Mouse (Mus musculus): ENCODE results near the gene Cdyl2. TPM values are rescaled to one million over a fixed set of nuclear protein-coding genes. Genes with fewer than 3 reads are reported as not detected.

The Cdyl2 gene
- total and polyA plus RNA-seq, 3 experiments = not detected

- no peak for DNase-seq (ENCODE audit: low spot score)
- no peak overlapping the region for H3K4me3 ChIP-seq (ENCODE audit: low read depth, low read length)
- H3K27me3 ChIP-seq (ENCODE audit: insufficient read depth, low read length) = no peaks in the 10 kb centered on the region
- peaks cover 86% of the 10 kb centered on the region for H3K9me3 ChIP-seq (replicated peaks)
- no peak for ATAC-seq (ENCODE audit: extremely low read depth, insufficient number of reproducible peaks, low FRiP score, poor library complexity, severe bottlenecking)
- H3K36me3 ChIP-seq (replicated peaks) = no peaks in the 10 kb centered on the region
- TF ChIP-seq GATA2 (IDR thresholded peaks at IDR 0.05; ENCODE audit: borderline replicate concordance, low read depth, low read length) (no peak), CTCF (IDR thresholded peaks at IDR 0.05; ENCODE audit: low read depth, low read length) (no peak), POLR2AphosphoS5 (IDR thresholded peaks at IDR 0.05; ENCODE audit: insufficient replicate concordance, low read depth, low read length) (no peak), TAL1 (conservative IDR thresholded peaks at IDR 0.05; ENCODE audit: low read depth, low read length) (no peak), GATA1 (IDR thresholded peaks at IDR 0.05; ENCODE audit: borderline replicate concordance, low read length) (no peak)
- H3K4me1 ChIP-seq (ENCODE audit: insufficient read depth, low read depth, low read length) = no peaks in the 10 kb centered on the region
Observed at GRCm38 (mm10) chr8:116649975-116650725, 82.6 kb downstream of the Cdyl2 start.

GRCm38 (mm10) chr8:116645376-116645775, 87.4 kb downstream of the Cdyl2 start:
- ATAC-seq (ENCODE audit: extremely low read depth, insufficient number of reproducible peaks, low FRiP score, poor library complexity, severe bottlenecking) = no peak
- H3K27me3 ChIP-seq (ENCODE audit: insufficient read depth, low read length) = no peaks in the 10 kb centered on the region
- H3K4me3 ChIP-seq (ENCODE audit: low read depth, low read length) = no peak overlapping the region
- DNase-seq (ENCODE audit: low spot score) = no peak
- H3K9me3 ChIP-seq (replicated peaks) = peaks cover 92% of the 10 kb centered on the region
- H3K36me3 ChIP-seq (replicated peaks) = no peaks in the 10 kb centered on the region
- TF ChIP-seq TAL1 (conservative IDR thresholded peaks at IDR 0.05; ENCODE audit: low read depth, low read length) (no peak), POLR2AphosphoS5 (IDR thresholded peaks at IDR 0.05; ENCODE audit: insufficient replicate concordance, low read depth, low read length) (no peak)
- no peaks in the 10 kb centered on the region for H3K4me1 ChIP-seq (ENCODE audit: insufficient read depth, low read depth, low read length)

GRCm38 (mm10) chr8:116640925-116641324, 91.9 kb downstream of the Cdyl2 start:
- no peaks in the 10 kb centered on the region for H3K36me3 ChIP-seq (replicated peaks)
- TF ChIP-seq GATA1 (IDR thresholded peaks at IDR 0.05; ENCODE audit: borderline replicate concordance, low read length) = no peak
- no peak for TF ChIP-seq POLR2AphosphoS5 (IDR thresholded peaks at IDR 0.05; ENCODE audit: insufficient replicate concordance, low read depth, low read length)
- no peak for TF ChIP-seq GATA2 (IDR thresholded peaks at IDR 0.05; ENCODE audit: borderline replicate concordance, low read depth, low read length)
- no peak for TF ChIP-seq CTCF (IDR thresholded peaks at IDR 0.05; ENCODE audit: low read depth, low read length)
- TF ChIP-seq TAL1 (conservative IDR thresholded peaks at IDR 0.05; ENCODE audit: low read depth, low read length) = no peak
- H3K9me3 ChIP-seq (replicated peaks) = peaks cover 80% of the 10 kb centered on the region
- no peaks in the 10 kb centered on the region for H3K27me3 ChIP-seq (ENCODE audit: insufficient read depth, low read length)
- H3K4me3 ChIP-seq (ENCODE audit: low read depth, low read length) = no peak overlapping the region
- ATAC-seq (ENCODE audit: extremely low read depth, insufficient number of reproducible peaks, low FRiP score, poor library complexity, severe bottlenecking) (no peak), DNase-seq (ENCODE audit: low spot score) (no peak)
- no peaks in the 10 kb centered on the region for H3K4me1 ChIP-seq (ENCODE audit: insufficient read depth, low read depth, low read length)

GRCm38 (mm10) chr8:116637998-116638397, 94.8 kb downstream of the Cdyl2 start:
- Histone ChIP-seq H3K4me1 (ENCODE audit: insufficient read depth, low read depth, low read length) (no peaks in the 10 kb centered on the region), H3K9me3 (replicated peaks) (peaks cover 78% of the 10 kb centered on the region), H3K4me3 (ENCODE audit: low read depth, low read length) (no peak overlapping the region), H3K27me3 (ENCODE audit: insufficient read depth, low read length) (no peaks in the 10 kb centered on the region), H3K36me3 (replicated peaks) (no peaks in the 10 kb centered on the region)
- no peak for DNase-seq (ENCODE audit: low spot score)
- ATAC-seq (ENCODE audit: extremely low read depth, insufficient number of reproducible peaks, low FRiP score, poor library complexity, severe bottlenecking) = no peak
- no peak for TF ChIP-seq TAL1 (conservative IDR thresholded peaks at IDR 0.05; ENCODE audit: low read depth, low read length)
- TF ChIP-seq GATA2 (IDR thresholded peaks at IDR 0.05; ENCODE audit: borderline replicate concordance, low read depth, low read length) = no peak
- no peak for TF ChIP-seq POLR2AphosphoS5 (IDR thresholded peaks at IDR 0.05; ENCODE audit: insufficient replicate concordance, low read depth, low read length)
- TF ChIP-seq GATA1 (IDR thresholded peaks at IDR 0.05; ENCODE audit: borderline replicate concordance, low read length) = no peak
- no peak for TF ChIP-seq CTCF (IDR thresholded peaks at IDR 0.05; ENCODE audit: low read depth, low read length)

- no peak for DNase-seq (ENCODE audit: low spot score)
- Histone ChIP-seq H3K36me3 (replicated peaks) (no peaks in the 10 kb centered on the region), H3K9me3 (replicated peaks) (peaks cover 76% of the 10 kb centered on the region), H3K4me1 (ENCODE audit: insufficient read depth, low read depth, low read length) (no peaks in the 10 kb centered on the region), H3K27me3 (ENCODE audit: insufficient read depth, low read length) (no peaks in the 10 kb centered on the region), H3K4me3 (ENCODE audit: low read depth, low read length) (no peak overlapping the region)
- ATAC-seq (ENCODE audit: extremely low read depth, insufficient number of reproducible peaks, low FRiP score, poor library complexity, severe bottlenecking) = no peak
- TF ChIP-seq POLR2AphosphoS5 (IDR thresholded peaks at IDR 0.05; ENCODE audit: insufficient replicate concordance, low read depth, low read length) (no peak), GATA2 (IDR thresholded peaks at IDR 0.05; ENCODE audit: borderline replicate concordance, low read depth, low read length) (no peak), CTCF (IDR thresholded peaks at IDR 0.05; ENCODE audit: low read depth, low read length) (no peak), GATA1 (IDR thresholded peaks at IDR 0.05; ENCODE audit: borderline replicate concordance, low read length) (no peak), TAL1 (conservative IDR thresholded peaks at IDR 0.05; ENCODE audit: low read depth, low read length) (no peak)
Observed at GRCm38 (mm10) chr8:116637193-116637592, 95.6 kb downstream of the Cdyl2 start.

GRCm38 (mm10) chr8:116636396-116636795, 96.4 kb downstream of the Cdyl2 start:
- Histone ChIP-seq H3K4me1 (ENCODE audit: insufficient read depth, low read depth, low read length) (no peaks in the 10 kb centered on the region), H3K36me3 (replicated peaks) (no peaks in the 10 kb centered on the region), H3K27me3 (ENCODE audit: insufficient read depth, low read length) (no peaks in the 10 kb centered on the region), H3K4me3 (ENCODE audit: low read depth, low read length) (no peak overlapping the region), H3K9me3 (replicated peaks) (peaks cover 76% of the 10 kb centered on the region)
- ATAC-seq (ENCODE audit: extremely low read depth, insufficient number of reproducible peaks, low FRiP score, poor library complexity, severe bottlenecking) (no peak), DNase-seq (ENCODE audit: low spot score) (no peak)
- no peak for TF ChIP-seq GATA2 (IDR thresholded peaks at IDR 0.05; ENCODE audit: borderline replicate concordance, low read depth, low read length)
- no peak for TF ChIP-seq TAL1 (conservative IDR thresholded peaks at IDR 0.05; ENCODE audit: low read depth, low read length)
- no peak for TF ChIP-seq CTCF (IDR thresholded peaks at IDR 0.05; ENCODE audit: low read depth, low read length)
- no peak for TF ChIP-seq GATA1 (IDR thresholded peaks at IDR 0.05; ENCODE audit: borderline replicate concordance, low read length)
- TF ChIP-seq POLR2AphosphoS5 (IDR thresholded peaks at IDR 0.05; ENCODE audit: insufficient replicate concordance, low read depth, low read length) = no peak
